Mouse (Mus musculus) hindbrain, embryonic 10.5 days (tissue): ENCODE measurements around the gene Efhc1. TPM values are rescaled to one million over a fixed set of nuclear protein-coding genes. Genes with fewer than 3 reads are reported as not detected.

Experiments used
- DNase-seq: peaks from one replicate; pipeline ENCODE4 v3.0.0-alpha.2; 2017; ENCODE audit warnings: low spot score
- H3K27ac ChIP-seq: fragments of 300-500 bp; sonication (generic); 2 replicates; pipeline ENCODE4 v1.5.1; 2016; ENCODE audit warnings: mild to moderate bottlenecking, moderate library complexity
- H3K27me3 ChIP-seq: fragments of 300-500 bp; sonication (generic); 2 replicates; pipeline ENCODE4 v1.6.1; 2016; ENCODE audit warnings: mild to moderate bottlenecking; ENCODE audit not compliant: poor library complexity, insufficient read depth, severe bottlenecking
- H3K36me3 ChIP-seq: fragments of 300-500 bp; sonication (generic); 2 replicates; pipeline ENCODE4 v1.6.1; 2016; ENCODE audit warnings: mild to moderate bottlenecking, moderate library complexity
- H3K4me1 ChIP-seq: fragments of 300-500 bp; sonication (generic); replicated peaks from 2 replicates; pipeline ENCODE4 v1.6.1; 2016; ENCODE audit warnings: mild to moderate bottlenecking
- H3K4me3 ChIP-seq: fragments of 300-500 bp; sonication (generic); 2 replicates; pipeline ENCODE4 v1.5.1; 2016; ENCODE audit warnings: mild to moderate bottlenecking, moderate library complexity
- H3K9me3 ChIP-seq: fragments of 300-500 bp; sonication (generic); 2 replicates; pipeline ENCODE4 v1.6.1; 2016; ENCODE audit warnings: mild to moderate bottlenecking, moderate library complexity
- WGBS: fragments of 180-500 bp; shearing (Covaris S2); methylation state at CpG from one replicate; pipeline ENCODE4 v1.1.7; 2016; 5-methylcytosine and 5-hydroxymethylcytosine counted together
- polyA plus RNA-seq: library from polyadenylated mRNA; unstranded; fragments of >200 nt; fragmentation: Nextera tagmentation; extraction: Ambion mirVana; gene quantifications from 2 replicates; pipeline ENCODE4 v1.2.1, GENCODE M21; 2016

Gene Efhc1
- polyA plus RNA-seq, 1 experiment from 2014 or later = 2.3 TPM

GRCm38 (mm10) chr1:20997881-20998389 lies 46.5 kb downstream of the Efhc1 start:
- WGBS = 40% methylated on average over 13 of the region's 13 CpGs
- no peaks in the 10 kb centered on the region for H3K27me3 ChIP-seq
- H3K27ac ChIP-seq = peak overlapping the region; percentile 70
- peaks cover 26% of the 10 kb centered on the region for H3K4me1 ChIP-seq
- peaks cover 39% of the 10 kb centered on the region for H3K36me3 ChIP-seq
- no peaks in the 10 kb centered on the region for H3K9me3 ChIP-seq
- H3K4me3 ChIP-seq = no peak overlapping the region
- DNase-seq = no peak

DNA sequence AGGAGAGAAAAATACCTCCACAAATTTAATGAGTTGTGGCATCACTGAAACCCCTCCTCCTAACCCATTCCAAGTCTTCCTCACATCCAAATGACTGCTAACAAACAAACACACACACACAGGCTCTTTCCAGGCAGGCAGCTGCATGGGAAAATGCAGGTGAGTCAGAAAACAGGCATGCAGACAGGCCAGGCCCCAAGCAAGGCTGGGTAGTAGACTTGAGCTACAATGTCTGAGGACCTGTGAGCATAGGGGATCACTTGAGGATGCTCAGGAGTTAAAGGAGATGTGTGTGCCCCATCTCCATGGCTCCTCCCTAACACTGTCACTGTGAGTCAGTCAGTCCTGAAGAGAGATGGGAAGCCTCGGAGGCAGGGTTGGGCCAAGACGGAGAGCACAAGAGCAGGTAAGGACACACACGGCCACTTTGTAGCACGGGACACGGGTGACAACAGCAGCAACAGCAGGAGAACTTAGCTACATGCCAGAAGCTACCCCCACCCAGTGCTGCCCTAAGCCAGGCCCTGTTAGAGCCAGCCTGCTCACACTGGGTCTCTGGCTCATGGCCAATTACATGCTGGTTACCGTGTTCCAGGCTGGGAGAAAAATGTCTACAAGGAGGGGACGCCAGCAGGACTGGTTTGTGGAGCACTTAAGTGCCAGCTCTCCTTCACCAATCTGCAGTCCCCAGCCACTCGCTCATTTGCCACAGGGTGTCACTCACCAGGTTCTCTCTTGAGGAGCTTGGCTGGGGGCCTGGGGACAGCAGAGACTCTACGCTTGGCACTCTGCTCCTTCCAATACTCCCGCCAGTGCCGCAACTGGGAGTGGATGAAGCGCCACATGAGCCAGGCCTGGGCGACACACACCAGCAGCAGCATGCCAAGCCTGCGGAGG lies 51.1 kb downstream of the Efhc1 start:
- WGBS = 94% methylated on average over 14 of the region's 14 CpGs
- Histone ChIP-seq H3K27me3 (no peaks in the 10 kb centered on the region), H3K9me3 (no peaks in the 10 kb centered on the region), H3K36me3 (peaks cover 75% of the 10 kb centered on the region), H3K4me3 (no peak overlapping the region), H3K27ac (no peak overlapping the region), H3K4me1 (peaks cover 14% of the 10 kb centered on the region)
- DNase-seq = no peak

DNA sequence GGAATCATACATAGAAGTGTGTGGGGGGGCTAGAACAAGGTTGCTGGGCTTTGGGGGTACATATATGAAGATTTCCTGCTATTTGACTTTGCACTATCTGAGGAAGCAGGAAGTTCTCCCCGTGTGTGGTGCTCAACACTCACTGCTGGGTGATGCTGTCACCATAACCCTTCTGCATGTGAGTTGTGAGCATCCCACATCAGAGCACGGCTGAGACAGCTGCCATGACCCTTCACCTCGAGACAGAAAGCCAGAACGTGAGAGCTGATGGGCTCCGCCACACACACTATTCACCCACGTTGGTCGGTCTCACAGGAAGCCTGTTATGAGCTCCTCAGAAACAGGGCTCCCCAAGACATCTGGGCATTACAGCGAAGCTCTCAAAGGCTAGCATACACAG lies 53.2 kb downstream of the Efhc1 start:
- Histone ChIP-seq H3K4me1 (0 out of 2 replicates have a peak, but pooled peaks cover 3% of the 10 kb centered on the region), H3K4me3 (no peak overlapping the region), H3K9me3 (no peaks in the 10 kb centered on the region), H3K27ac (no peak overlapping the region), H3K27me3 (no peaks in the 10 kb centered on the region), H3K36me3 (peaks cover 67% of the 10 kb centered on the region)
- WGBS = 85% methylated on average over 8 of the region's 8 CpGs
- DNase-seq = no peak

GRCm38 (mm10) chr1:21006775-21007174 lies 55.3 kb downstream of the Efhc1 start:
- 90% methylated on average over 5 of the region's 5 CpGs for WGBS
- 0 out of 2 replicates have a peak, but pooled peaks cover 3% of the 10 kb centered on the region for H3K4me1 ChIP-seq

GRCm38 (mm10) chr1:21007941-21008701 lies 56.7 kb downstream of the Efhc1 start:
- WGBS = 75% methylated on average over 7 of the region's 7 CpGs
- peaks cover 65% of the 10 kb centered on the region for H3K36me3 ChIP-seq
- no peak overlapping the region for H3K27ac ChIP-seq
- no peaks in the 10 kb centered on the region for H3K9me3 ChIP-seq
- DNase-seq = no peak
- H3K4me1 ChIP-seq = 0 out of 2 replicates have a peak, but pooled peaks cover 3% of the 10 kb centered on the region
- no peak overlapping the region for H3K4me3 ChIP-seq
- no peaks in the 10 kb centered on the region for H3K27me3 ChIP-seq

More at GRCm38 (mm10) chr1:21006775-21007174, 55.3 kb downstream of the Efhc1 start:
- Histone ChIP-seq H3K36me3 (peaks cover 66% of the 10 kb centered on the region), H3K9me3 (no peaks in the 10 kb centered on the region), H3K4me3 (no peak overlapping the region), H3K27ac (no peak overlapping the region), H3K27me3 (no peaks in the 10 kb centered on the region)
- DNase-seq = no peak

DNA sequence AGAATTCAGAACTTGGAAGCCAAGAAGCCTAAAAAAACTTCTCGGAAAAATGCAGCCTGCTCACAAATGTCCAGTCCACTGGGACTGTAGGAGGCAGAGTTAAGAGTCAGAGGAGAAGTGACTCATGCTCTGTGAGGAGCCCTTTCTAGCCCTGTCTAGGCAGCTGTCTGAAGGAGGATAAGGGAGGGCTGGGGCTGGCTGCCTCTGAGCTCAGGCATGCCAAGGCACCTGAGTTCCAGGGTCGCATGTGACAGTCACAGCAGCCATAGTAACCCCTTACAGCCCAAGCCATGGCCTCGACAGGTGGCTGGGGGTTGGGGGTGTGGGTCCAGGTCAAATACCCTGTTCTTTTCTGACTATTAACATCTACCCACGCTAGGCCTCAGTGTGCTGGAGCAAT lies 57.5 kb downstream of the Efhc1 start:
- no peaks in the 10 kb centered on the region for H3K9me3 ChIP-seq
- peak overlapping the region; percentile 62; the same call in 1 of the 2 replicates for H3K27ac ChIP-seq
- DNase-seq = no peak
- peaks cover 60% of the 10 kb centered on the region for H3K36me3 ChIP-seq
- no peak overlapping the region for H3K4me3 ChIP-seq
- no peaks in the 10 kb centered on the region for H3K27me3 ChIP-seq
- WGBS = 78% methylated on average over 4 of the region's 4 CpGs
- H3K4me1 ChIP-seq = 0 out of 2 replicates have a peak, but pooled peaks cover 3% of the 10 kb centered on the region

GRCm38 (mm10) chr1:21010282-21010800 lies 58.9 kb downstream of the Efhc1 start:
- WGBS = 84% methylated on average over 6 of the region's 6 CpGs
- Histone ChIP-seq H3K27me3 (no peaks in the 10 kb centered on the region), H3K9me3 (no peaks in the 10 kb centered on the region), H3K36me3 (peaks cover 50% of the 10 kb centered on the region), H3K4me3 (no peak overlapping the region), H3K4me1 (0 out of 2 replicates have a peak, but pooled peaks cover 6% of the 10 kb centered on the region), H3K27ac (no peak overlapping the region)
- no peak for DNase-seq

DNA sequence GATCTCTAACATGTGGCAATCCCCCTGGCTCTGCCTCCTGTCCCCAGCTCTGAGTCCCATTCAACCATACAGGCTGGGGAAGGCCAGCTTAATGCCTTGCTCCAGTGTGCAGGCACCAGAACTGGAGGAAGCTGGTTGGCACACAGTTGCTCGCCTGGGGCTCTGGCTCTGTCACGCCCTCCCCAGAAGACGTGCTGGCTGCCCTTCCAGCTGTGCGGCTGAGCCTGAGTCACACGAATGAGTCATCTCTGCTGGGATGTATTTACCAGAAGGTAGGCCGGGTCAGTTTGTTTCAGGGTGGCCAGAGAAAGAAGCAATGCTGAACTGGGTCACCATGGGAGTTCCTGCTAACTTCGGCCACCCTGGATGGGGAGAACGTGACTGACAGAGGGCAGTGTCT lies 63.0 kb downstream of the Efhc1 start:
- Histone ChIP-seq H3K36me3 (peaks cover 34% of the 10 kb centered on the region), H3K4me1 (0 out of 2 replicates have a peak, but pooled peaks cover 4% of the 10 kb centered on the region), H3K27me3 (no peaks in the 10 kb centered on the region), H3K4me3 (no peak overlapping the region), H3K9me3 (no peaks in the 10 kb centered on the region), H3K27ac (no peak overlapping the region)
- DNase-seq = no peak
- 65% methylated on average over 8 of the region's 8 CpGs for WGBS

DNA sequence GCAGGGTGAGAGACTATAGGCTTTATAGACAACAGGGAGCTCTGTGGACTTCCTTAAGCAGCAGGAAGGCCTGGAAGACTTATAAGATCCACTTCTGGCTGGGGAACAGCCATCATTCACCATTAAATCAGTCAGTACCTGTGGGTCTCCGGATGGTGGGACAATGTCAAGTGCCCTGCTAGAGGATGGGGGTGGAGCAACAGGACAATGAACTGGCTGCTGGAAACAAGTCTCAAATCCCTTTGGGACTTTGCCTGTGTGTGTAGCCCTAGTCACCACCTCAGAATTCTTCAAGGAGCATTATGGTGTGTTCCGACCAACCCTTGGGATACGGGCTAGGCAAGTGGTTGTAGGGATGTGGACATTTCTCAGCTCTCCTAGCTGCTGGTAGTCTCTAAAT lies 71.7 kb downstream of the Efhc1 start:
- no peak overlapping the region for H3K4me3 ChIP-seq
- H3K36me3 ChIP-seq = no peaks in the 10 kb centered on the region
- H3K27me3 ChIP-seq = no peaks in the 10 kb centered on the region
- H3K27ac ChIP-seq = no peak overlapping the region
- DNase-seq = no peak
- no peaks in the 10 kb centered on the region for H3K9me3 ChIP-seq
- WGBS = 91% methylated on average over 3 of the region's 3 CpGs
- H3K4me1 ChIP-seq = no peaks in the 10 kb centered on the region

DNA sequence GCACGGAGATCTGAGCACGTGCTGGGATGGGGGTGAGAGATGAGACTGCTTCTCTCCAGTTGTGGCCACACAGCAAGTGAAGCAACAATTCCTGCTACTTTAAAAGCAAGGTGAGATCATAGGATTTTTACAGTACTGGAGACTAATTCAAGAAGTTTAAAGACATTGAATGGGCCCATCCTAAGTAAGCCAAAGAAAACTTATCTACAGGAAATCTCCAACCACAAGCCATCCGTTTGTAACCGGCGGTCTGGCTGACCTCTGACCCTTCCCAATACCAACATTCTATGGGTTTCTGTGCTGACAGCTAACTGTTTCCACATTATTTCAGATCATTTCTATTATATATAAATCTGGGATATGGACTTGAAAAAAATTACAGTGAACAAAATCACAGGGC lies 73.8 kb downstream of the Efhc1 start:
- Histone ChIP-seq H3K9me3 (no peaks in the 10 kb centered on the region), H3K36me3 (no peaks in the 10 kb centered on the region), H3K27me3 (no peaks in the 10 kb centered on the region), H3K4me3 (no peak overlapping the region), H3K4me1 (no peaks in the 10 kb centered on the region), H3K27ac (no peak overlapping the region)
- 87% methylated on average over 5 of the region's 5 CpGs for WGBS
- no peak for DNase-seq

- Histone ChIP-seq H3K27me3 (no peaks in the 10 kb centered on the region), H3K36me3 (no peaks in the 10 kb centered on the region), H3K4me3 (no peak overlapping the region), H3K4me1 (no peaks in the 10 kb centered on the region), H3K27ac (no peak overlapping the region), H3K9me3 (no peaks in the 10 kb centered on the region)
- no peak for DNase-seq
- WGBS = 88% methylated on average over 7 of the region's 7 CpGs
These were observed 75.1 kb downstream of the Efhc1 start for GRCm38 (mm10) chr1:21026534-21026933.

- 96% methylated on average over 4 of the region's 4 CpGs for WGBS
These were observed 77.6 kb downstream of the Efhc1 start for GRCm38 (mm10) chr1:21029000-21029399.

More at GRCm38 (mm10) chr1:21029000-21029399, 77.6 kb downstream of the Efhc1 start:
- H3K9me3 ChIP-seq = no peaks in the 10 kb centered on the region
- no peaks in the 10 kb centered on the region for H3K36me3 ChIP-seq
- H3K4me1 ChIP-seq = no peaks in the 10 kb centered on the region
- H3K4me3 ChIP-seq = no peak overlapping the region
- no peak overlapping the region for H3K27ac ChIP-seq
- DNase-seq = no peak
- no peaks in the 10 kb centered on the region for H3K27me3 ChIP-seq
